In genomic region chr16:55746159-55746558, GRCm38 (mm10) we compare ENCODE assay signal across 29 mouse cellular contexts.
DNase-seq lines count a peak whose midpoint lies in the region; ATAC-seq lines count a peak whose summit lies in the region.
"Had no signal": no experiment of that assay in that cellular context is flagged by ENCODE, and none has a peak within 500 bp of the region (broad histone marks: within the 10 kb centered on the region; RNA-seq: fewer than 3 reads in every experiment).

No protein-coding gene starts in this region.

- H3K27me3 ChIP-seq in embryonic facial prominence, embryonic 14.5 days (replicated peaks; ENCODE audit: control insufficient read depth, insufficient read depth, low read length), result no peaks in the 10 kb centered on the region
- no peaks in the 10 kb centered on the region for H3K27me3 ChIP-seq in forebrain, embryonic 15.5 days
- H3K27me3 ChIP-seq: embryonic facial prominence, embryonic 15.5 days; hindbrain, embryonic 13.5 days; midbrain, embryonic 12.5 days; neural tube, embryonic 12.5 days; stomach, embryonic 15.5 days had no signal

- WGBS in embryonic facial prominence, embryonic 14.5 days, result 60% methylated on average over 3 of the region's 3 CpGs
- 24% methylated on average over 3 of the region's 3 CpGs for WGBS in forebrain, embryonic 15.5 days

- no peaks in the 10 kb centered on the region for H3K36me3 ChIP-seq in embryonic facial prominence, embryonic 14.5 days (ENCODE audit: control insufficient read depth, insufficient read depth, low read length)
- no peaks in the 10 kb centered on the region for H3K36me3 ChIP-seq in forebrain, embryonic 15.5 days
- H3K36me3 ChIP-seq: embryonic facial prominence, embryonic 15.5 days; hindbrain, embryonic 13.5 days; midbrain, embryonic 12.5 days; neural tube, embryonic 12.5 days; stomach, embryonic 15.5 days had no signal

- H3K27ac ChIP-seq in embryonic facial prominence, embryonic 14.5 days (replicated peaks; ENCODE audit: low read depth, low read length), result no peak overlapping the region
- H3K27ac ChIP-seq in forebrain, embryonic 15.5 days (replicated peaks), result no peak overlapping the region
- H3K27ac ChIP-seq: embryonic facial prominence, embryonic 15.5 days; hindbrain, embryonic 13.5 days; kidney, postnatal 0 days; liver, embryonic 14.5 days; midbrain, embryonic 12.5 days; neural tube, embryonic 12.5 days; stomach, embryonic 15.5 days had no signal

- H3K4me1 ChIP-seq in embryonic facial prominence, embryonic 14.5 days (ENCODE audit: control insufficient read depth, insufficient read depth, low read length), result no peaks in the 10 kb centered on the region
- H3K4me1 ChIP-seq in forebrain, embryonic 15.5 days, result no peaks in the 10 kb centered on the region
- H3K4me1 ChIP-seq: hindbrain, embryonic 13.5 days; midbrain, embryonic 12.5 days; neural tube, embryonic 12.5 days; stomach, embryonic 15.5 days had no signal

- H3K4me2 ChIP-seq in embryonic facial prominence, embryonic 14.5 days (ENCODE audit: low read depth, low read length), result no peak overlapping the region
- H3K4me2 ChIP-seq in forebrain, embryonic 15.5 days (replicated peaks), result no peak overlapping the region
- H3K4me2 ChIP-seq: embryonic facial prominence, embryonic 15.5 days; heart, embryonic 11.5 days; hindbrain, embryonic 13.5 days; lung, embryonic 14.5 days; midbrain, embryonic 12.5 days; neural tube, embryonic 12.5 days; stomach, embryonic 15.5 days had no signal

- 0 out of 2 replicates have a peak, but pooled peaks have one; percentile 22 for ATAC-seq in embryonic facial prominence, embryonic 14.5 days (ENCODE audit: low read depth)
- peak; percentile 86 for ATAC-seq in forebrain, embryonic 15.5 days (replicated peaks)

- peaks cover 4% of the 10 kb centered on the region; the same call in 1 of the 2 replicates for H3K9me3 ChIP-seq in embryonic facial prominence, embryonic 14.5 days (ENCODE audit: control insufficient read depth, low read length)
- no peaks in the 10 kb centered on the region for H3K9me3 ChIP-seq in forebrain, embryonic 15.5 days
- H3K9me3 ChIP-seq: embryonic facial prominence, embryonic 15.5 days; hindbrain, embryonic 13.5 days; midbrain, embryonic 12.5 days; neural tube, embryonic 12.5 days; stomach, embryonic 15.5 days had no signal

- H3K9ac ChIP-seq in embryonic facial prominence, embryonic 14.5 days (ENCODE audit: low read depth, low read length), result no peak overlapping the region
- H3K9ac ChIP-seq in forebrain, embryonic 15.5 days (replicated peaks), result no peak overlapping the region
- H3K9ac ChIP-seq: embryonic facial prominence, embryonic 15.5 days; hindbrain, embryonic 13.5 days; liver, embryonic 14.5 days; lung, embryonic 14.5 days; midbrain, embryonic 12.5 days; neural tube, embryonic 12.5 days; stomach, embryonic 15.5 days had no signal

- no peak overlapping the region for H3K4me3 ChIP-seq in embryonic facial prominence, embryonic 14.5 days (ENCODE audit: low read depth, low read length)
- H3K4me3 ChIP-seq in forebrain, embryonic 15.5 days, result no peak overlapping the region
- H3K4me3 ChIP-seq: embryonic facial prominence, embryonic 15.5 days; hindbrain, embryonic 13.5 days; midbrain, embryonic 12.5 days; myocyte; neural tube, embryonic 12.5 days; stomach, embryonic 15.5 days had no signal

- peak; percentile 9 for DNase-seq in layer of hippocampus, adult 9-11 months
- no peak for DNase-seq in layer of hippocampus, adult 11-12 months (ENCODE audit: low spot score)
- DNase-seq in embryonic facial prominence, embryonic 14.5 days (ENCODE audit: low spot score), result peak; percentile 33
- DNase-seq in retina, embryonic 14.5 days (ENCODE audit: low spot score), result peak; percentile 27
- no peak for DNase-seq in adrenal gland, postnatal 25 days
- no peak for DNase-seq in cerebellum, postnatal 4 days (ENCODE audit: low spot score in 2 of 2)
- no peak for DNase-seq in spleen, postnatal 4 days (ENCODE audit: low spot score in 2 of 2)
- DNase-seq: adrenal gland, adult 8-10 months; B cell, adult 2 months; cerebellum, adult 11 months; cerebellum, postnatal 25 days; gastrocnemius, postnatal 25 days; heart, adult 18-20 months; heart, postnatal 36 days; kidney, adult 8-10 months; kidney, postnatal 4 days; liver; lung, embryonic 14.5 days; lung, postnatal 14 days had no signal

Comparison
In these comparisons a context has a peak if more than half of its experiments do, and no peak if none do; other contexts are left out.
1. DNase-seq: peak in layer of hippocampus, adult 9-11 months (single experiment), embryonic facial prominence, embryonic 14.5 days (single experiment) and retina, embryonic 14.5 days (single experiment); none in layer of hippocampus, adult 11-12 months (single experiment), adrenal gland, postnatal 25 days (single experiment), cerebellum, postnatal 4 days (0 of 2) and spleen, postnatal 4 days (0 of 2).